Mouse (Mus musculus): Measurements from ENCODE around the gene Olfr1428. TPM values are rescaled to one million over a fixed set of nuclear protein-coding genes. Genes with fewer than 3 reads are reported as not detected.

Gene Olfr1428
- polyA plus RNA-seq, 1 experiment: not detected

Other genes with a start within 250 kb of the Olfr1428 start
- not detected in 2 replicates for gene Olfr1419, start 240.8 kb downstream of the Olfr1428 start, polyA plus RNA-seq (2012; ENCODE audit: insufficient read depth, low replicate concordance)
- gene Olfr1420, start 229.3 kb downstream of the Olfr1428 start, polyA plus RNA-seq (2012; ENCODE audit: insufficient read depth, low replicate concordance): not detected in 2 replicates
- gene Patl1, start 203.5 kb downstream of the Olfr1428 start, polyA plus RNA-seq (2012; ENCODE audit: insufficient read depth, low replicate concordance): 2.4 and 5.5 TPM in 2 replicates
- gene Osbp, start 150.0 kb downstream of the Olfr1428 start, polyA plus RNA-seq (2012; ENCODE audit: insufficient read depth, low replicate concordance): 0.73 and 3.0 TPM in 2 replicates
- gene Olfr1423, start 74.6 kb downstream of the Olfr1428 start, polyA plus RNA-seq (2012; ENCODE audit: insufficient read depth, low replicate concordance): not detected in 2 replicates
- gene Olfr1424, start 53.2 kb downstream of the Olfr1428 start, polyA plus RNA-seq (2012; ENCODE audit: insufficient read depth, low replicate concordance): not detected in 2 replicates
- gene Olfr1425, start 38.2 kb downstream of the Olfr1428 start, polyA plus RNA-seq (2012; ENCODE audit: insufficient read depth, low replicate concordance): not detected in 2 replicates
- gene Olfr1426, start 23.9 kb downstream of the Olfr1428 start, polyA plus RNA-seq (2012; ENCODE audit: insufficient read depth, low replicate concordance): not detected in 2 replicates
- not detected in 2 replicates for gene Olfr1427, start 12.6 kb downstream of the Olfr1428 start, polyA plus RNA-seq (2012; ENCODE audit: insufficient read depth, low replicate concordance)
- gene Olfr76, start 7.3 kb upstream of the Olfr1428 start, polyA plus RNA-seq (2012; ENCODE audit: insufficient read depth, low replicate concordance): not detected in 2 replicates
- not detected in 2 replicates for gene Olfr1555-ps1, start 54.2 kb upstream of the Olfr1428 start, polyA plus RNA-seq (2012; ENCODE audit: insufficient read depth, low replicate concordance)
- gene Olfr1431, start 84.7 kb upstream of the Olfr1428 start, polyA plus RNA-seq (2012; ENCODE audit: insufficient read depth, low replicate concordance): not detected in 2 replicates
- gene Olfr1432, start 116.7 kb upstream of the Olfr1428 start, polyA plus RNA-seq (2012; ENCODE audit: insufficient read depth, low replicate concordance): not detected in 2 replicates
- not detected in 2 replicates for gene Olfr262, start 125.8 kb upstream of the Olfr1428 start, polyA plus RNA-seq (2012; ENCODE audit: insufficient read depth, low replicate concordance)
- gene Olfr235, start 145.1 kb upstream of the Olfr1428 start, polyA plus RNA-seq (2012; ENCODE audit: insufficient read depth, low replicate concordance): not detected in 2 replicates
- gene Olfr1434, start 164.0 kb upstream of the Olfr1428 start, polyA plus RNA-seq (2012; ENCODE audit: insufficient read depth, low replicate concordance): not detected in 2 replicates
- gene Olfr1436, start 183.2 kb upstream of the Olfr1428 start, polyA plus RNA-seq (2012; ENCODE audit: insufficient read depth, low replicate concordance): not detected in 2 replicates
- gene Olfr1437, start 209.2 kb upstream of the Olfr1428 start, polyA plus RNA-seq (2012; ENCODE audit: insufficient read depth, low replicate concordance): not detected in 2 replicates
- gene Olfr1438-ps1, start 220.0 kb upstream of the Olfr1428 start, polyA plus RNA-seq (2012; ENCODE audit: insufficient read depth, low replicate concordance): not detected in 2 replicates